In genomic region chr13:89375526-89376474, GRCm38 (mm10) we compare ENCODE assay signal across 19 mouse cellular contexts.
DNase-seq lines count a peak whose midpoint lies in the region; ATAC-seq lines count a peak whose summit lies in the region.
"Had no signal": no experiment of that assay in that cellular context is flagged by ENCODE, and none has a peak within 500 bp of the region (broad histone marks: within the 10 kb centered on the region; RNA-seq: fewer than 3 reads in every experiment).

No protein-coding gene starts in this region.

- peaks cover 7% of the 10 kb centered on the region for H3K4me1 ChIP-seq in forebrain, embryonic 15.5 days
- no peaks in the 10 kb centered on the region for H3K4me1 ChIP-seq in forebrain, embryonic 10.5 days
- no peaks in the 10 kb centered on the region for H3K4me1 ChIP-seq in neural tube, embryonic 14.5 days (ENCODE audit: control insufficient read depth, insufficient read depth, low read length)
- H3K4me1 ChIP-seq: embryonic facial prominence, embryonic 10.5 days; heart, embryonic 15.5 days; hindbrain, embryonic 13.5 days had no signal

- no peak overlapping the region for H3K27ac ChIP-seq in forebrain, embryonic 15.5 days (replicated peaks)
- H3K27ac ChIP-seq in forebrain, embryonic 10.5 days: no peak overlapping the region
- no peak overlapping the region for H3K27ac ChIP-seq in neural tube, embryonic 14.5 days (ENCODE audit: low read depth, low read length)
- H3K27ac ChIP-seq: embryonic facial prominence, embryonic 10.5 days; heart, adult 2 months; heart, embryonic 15.5 days; hindbrain, embryonic 13.5 days had no signal

- DNase-seq in forebrain, embryonic 10.5 days (ENCODE audit: extremely low spot score, low spot score): no peak
- no peak for DNase-seq in neural tube, embryonic 10.5 days (ENCODE audit: extremely low spot score, low spot score)
- DNase-seq in embryo, embryonic 10.5 days (ENCODE audit: low spot score): no peak
- DNase-seq in cerebellum, adult 8-10 months: no peak
- DNase-seq: adrenal gland, adult 8-10 months; cerebellum, adult 11-12 months; cerebellum, adult 9-11 months; cerebellum, postnatal 36 days; gastrocnemius, postnatal 36 days; heart, adult 2 months; heart, postnatal 14 days had no signal

- no peaks in the 10 kb centered on the region for H3K9me3 ChIP-seq in forebrain, embryonic 15.5 days
- no peaks in the 10 kb centered on the region for H3K9me3 ChIP-seq in forebrain, embryonic 10.5 days
- H3K9me3 ChIP-seq in neural tube, embryonic 14.5 days (ENCODE audit: control insufficient read depth, low read length): no peaks in the 10 kb centered on the region
- H3K9me3 ChIP-seq: embryonic facial prominence, embryonic 10.5 days; heart, embryonic 15.5 days; hindbrain, embryonic 13.5 days had no signal

- no peak overlapping the region for H3K4me2 ChIP-seq in forebrain, embryonic 15.5 days (replicated peaks)
- H3K4me2 ChIP-seq in neural tube, embryonic 14.5 days (ENCODE audit: low read depth, low read length): no peak overlapping the region
- H3K4me2 ChIP-seq: heart, embryonic 11.5 days; heart, embryonic 15.5 days; hindbrain, embryonic 13.5 days had no signal

- H3K36me3 ChIP-seq in forebrain, embryonic 15.5 days: no peaks in the 10 kb centered on the region
- H3K36me3 ChIP-seq in forebrain, embryonic 10.5 days (replicated peaks): no peaks in the 10 kb centered on the region
- H3K36me3 ChIP-seq in neural tube, embryonic 14.5 days (ENCODE audit: control insufficient read depth, insufficient read depth, low read length): no peaks in the 10 kb centered on the region
- H3K36me3 ChIP-seq: embryonic facial prominence, embryonic 10.5 days; heart, embryonic 15.5 days; hindbrain, embryonic 13.5 days had no signal

- H3K9ac ChIP-seq in forebrain, embryonic 15.5 days (replicated peaks): no peak overlapping the region
- no peak overlapping the region for H3K9ac ChIP-seq in neural tube, embryonic 14.5 days (replicated peaks; ENCODE audit: low read depth, low read length)
- H3K9ac ChIP-seq: heart, embryonic 15.5 days; hindbrain, embryonic 13.5 days had no signal

- 91% methylated on average over 4 of the region's 4 CpGs for WGBS in forebrain, embryonic 15.5 days
- 95% methylated on average over 4 of the region's 4 CpGs for WGBS in forebrain, embryonic 10.5 days
- 91% methylated on average over 4 of the region's 4 CpGs for WGBS in neural tube, embryonic 14.5 days

- ATAC-seq in forebrain, embryonic 15.5 days (replicated peaks): 0 out of 2 replicates have a peak, but pooled peaks have one; percentile 43
- ATAC-seq in neural tube, embryonic 14.5 days (ENCODE audit: low read depth): 0 out of 2 replicates have a peak, but pooled peaks have one; percentile 16
- ATAC-seq in megakaryocyte progenitor cell, adult 5-6 weeks (replicated peaks; ENCODE audit: poor library complexity): peak; percentile 90
- ATAC-seq: intestine, postnatal 0 days had no signal

- no peaks in the 10 kb centered on the region for H3K27me3 ChIP-seq in forebrain, embryonic 15.5 days
- no peaks in the 10 kb centered on the region for H3K27me3 ChIP-seq in forebrain, embryonic 10.5 days (ENCODE audit: poor library complexity, severe bottlenecking)
- no peaks in the 10 kb centered on the region for H3K27me3 ChIP-seq in neural tube, embryonic 14.5 days (ENCODE audit: control insufficient read depth, insufficient read depth, low read length)
- H3K27me3 ChIP-seq: heart, embryonic 15.5 days; hindbrain, embryonic 13.5 days had no signal

- H3K4me3 ChIP-seq in forebrain, embryonic 15.5 days: no peak overlapping the region
- H3K4me3 ChIP-seq in forebrain, embryonic 10.5 days: no peak overlapping the region
- H3K4me3 ChIP-seq in neural tube, embryonic 14.5 days (ENCODE audit: low read depth, low read length): no peak overlapping the region
- H3K4me3 ChIP-seq: embryonic facial prominence, embryonic 10.5 days; heart, adult 2 months; heart, embryonic 15.5 days; hindbrain, embryonic 13.5 days had no signal

Comparison
In these comparisons a context has a peak if more than half of its experiments do, and no peak if none do; other contexts are left out.
1. ATAC-seq: peak in every context shown above with its lines; median percentile 90 in megakaryocyte progenitor cell, adult 5-6 weeks; 43 in forebrain, embryonic 15.5 days; 16 in neural tube, embryonic 14.5 days.